Mouse (Mus musculus) embryonic fibroblast, embryonic 13.5 days (primary cell): ENCODE data around the gene Helz.

ENCODE experiments used
- CTCF ChIP-seq: IDR thresholded peaks from 2 replicates; pipeline ENCODE4 v1.5.1; 2011; ENCODE audit warnings: mild to moderate bottlenecking, control low read depth, low read length, moderate library complexity, borderline replicate concordance; ENCODE audit not compliant: insufficient read depth
- POLR2A ChIP-seq: IDR thresholded peaks from 2 replicates; pipeline ENCODE4 v1.6.1; 2011; ENCODE audit warnings: low read depth, mild to moderate bottlenecking, control low read depth, low read length, moderate library complexity

DNA sequence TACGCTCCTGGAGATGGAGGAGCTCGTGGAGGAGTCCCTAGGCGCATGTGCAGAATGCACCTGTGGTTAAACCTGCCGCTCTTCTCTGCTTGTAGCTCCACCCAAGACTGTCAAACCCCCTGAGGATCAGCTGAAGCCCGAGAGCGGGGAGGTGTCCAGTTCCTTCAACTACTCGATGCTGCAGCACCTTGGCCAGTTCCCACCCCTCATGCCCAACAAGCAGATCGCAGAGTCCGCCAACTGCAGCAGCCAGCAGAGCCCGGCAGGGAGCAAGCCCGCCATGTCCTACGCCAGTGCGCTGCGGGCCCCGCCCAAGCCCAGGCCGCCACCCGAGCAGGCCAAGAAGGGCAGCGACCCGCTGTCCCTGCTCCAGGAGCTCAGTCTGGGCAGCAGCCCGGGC lies 138.6 kb downstream of the Helz start:
- no peak for TF ChIP-seq POLR2A
- TF ChIP-seq CTCF, result no peak
